Mouse (Mus musculus): ENCODE measurements around the gene Psip1.
"Not testable (repeated sequence)": the region's sequence is repeated elsewhere in the genome, so short reads cannot be mapped to it uniquely, and the experiment has no call there.

Gene Psip1

DNA sequence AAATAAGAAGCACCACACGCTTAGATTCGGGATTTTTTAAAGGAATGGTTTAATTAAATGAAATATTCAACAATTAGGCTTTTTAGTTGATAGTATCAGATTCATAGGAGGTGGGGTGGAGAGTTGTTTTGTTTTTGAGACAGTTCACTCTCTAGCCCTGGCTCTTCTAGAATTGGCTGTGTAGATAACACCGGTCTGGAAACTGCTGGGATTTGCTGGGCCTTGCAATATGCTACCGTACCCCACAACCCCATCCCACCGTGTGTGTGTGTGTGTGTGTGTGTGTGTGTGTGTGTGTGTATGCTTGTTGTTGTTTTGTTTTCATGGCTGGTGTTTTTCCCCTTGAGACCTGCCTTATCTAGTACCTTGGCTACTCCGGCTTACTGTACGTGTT lies 14.8 kb upstream of the Psip1 start:
- DNase-seq (ENCODE audit: low read depth): no peak

DNA sequence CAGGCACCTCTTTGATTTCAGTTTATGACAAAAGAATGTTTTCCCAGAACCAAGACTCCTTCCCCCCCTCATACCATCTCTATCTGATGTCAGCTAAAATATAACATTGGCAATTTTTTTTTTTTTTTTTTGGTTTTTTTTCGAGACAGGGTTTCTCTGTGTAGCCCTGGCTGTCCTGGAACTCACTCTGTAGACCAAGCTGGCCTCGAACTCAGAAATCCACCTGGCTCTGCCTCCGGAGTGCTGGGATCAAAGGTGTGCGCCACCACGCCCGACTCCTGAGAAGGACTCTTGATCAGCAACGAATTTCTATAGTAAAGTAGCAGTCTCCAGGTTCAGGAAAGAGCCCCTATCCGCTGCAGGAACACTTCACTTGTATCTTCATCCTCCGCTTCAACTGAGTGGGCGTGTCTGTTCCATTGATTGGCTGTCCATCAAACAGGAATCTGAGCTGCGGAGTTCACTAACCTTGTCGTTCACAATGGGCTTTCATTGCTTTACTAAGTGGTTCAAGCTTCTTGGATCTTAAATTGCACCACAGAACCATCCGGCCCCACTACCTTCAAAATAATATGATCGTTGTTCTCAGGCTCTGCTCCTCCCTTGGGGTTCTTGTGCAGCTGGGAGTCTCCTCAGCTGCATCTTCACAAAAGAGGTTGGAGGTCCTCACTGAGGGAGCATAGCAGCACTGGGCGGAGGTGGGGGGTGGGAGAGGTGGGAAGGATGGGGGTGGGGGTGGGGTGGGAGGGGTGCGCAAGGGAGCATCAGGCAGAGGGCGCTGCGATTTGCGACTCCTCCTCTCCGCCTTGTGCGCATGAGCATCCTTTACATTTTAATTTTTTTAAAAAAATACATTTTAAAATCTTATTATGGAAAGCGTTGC lies 14.1 kb upstream of the Psip1 start:
- no peak for DNase-seq (ENCODE audit: low read depth)

DNA sequence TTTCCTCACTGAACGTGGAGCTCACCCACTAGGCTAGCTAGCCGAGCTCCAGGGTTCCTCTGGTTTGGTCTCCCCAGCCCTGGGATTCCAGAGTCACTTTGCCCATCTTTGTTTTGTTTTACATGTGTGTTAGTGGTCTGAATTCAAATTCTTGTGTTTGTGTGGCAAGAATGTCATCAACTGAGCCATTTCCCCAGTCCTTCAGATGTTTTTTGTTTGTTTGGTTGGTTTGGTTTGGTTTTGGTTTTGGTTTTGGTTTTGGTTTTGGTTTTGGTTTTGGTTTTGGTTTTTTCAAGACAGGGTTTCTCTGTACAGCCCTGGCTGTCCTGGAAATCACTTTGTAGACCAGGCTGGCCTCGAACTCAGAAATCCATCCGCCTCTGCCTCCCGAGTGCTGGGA lies 10.8 kb upstream of the Psip1 start:
- not testable (repeated sequence) for DNase-seq (ENCODE audit: low read depth)

DNA sequence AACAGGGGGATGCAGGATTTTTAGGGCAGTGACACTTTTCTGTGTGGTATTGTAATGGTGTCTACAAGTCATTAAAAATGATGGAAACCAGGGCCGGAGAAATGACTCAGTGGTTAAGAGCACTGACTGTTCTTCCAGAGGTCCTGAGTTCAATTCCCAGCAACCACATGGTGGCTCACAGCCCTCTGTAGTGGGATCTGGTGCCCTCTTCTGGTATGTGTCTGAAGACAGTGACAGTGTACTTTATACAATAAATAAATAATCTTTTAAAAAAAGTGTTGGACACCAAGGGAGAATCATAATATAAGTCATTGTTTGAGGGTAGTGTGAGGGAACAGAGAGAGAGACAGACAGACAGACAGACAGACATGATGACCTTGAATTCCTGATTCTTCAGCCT lies 6.9 kb upstream of the Psip1 start:
- DNase-seq (ENCODE audit: low read depth): peak; percentile 32

DNA sequence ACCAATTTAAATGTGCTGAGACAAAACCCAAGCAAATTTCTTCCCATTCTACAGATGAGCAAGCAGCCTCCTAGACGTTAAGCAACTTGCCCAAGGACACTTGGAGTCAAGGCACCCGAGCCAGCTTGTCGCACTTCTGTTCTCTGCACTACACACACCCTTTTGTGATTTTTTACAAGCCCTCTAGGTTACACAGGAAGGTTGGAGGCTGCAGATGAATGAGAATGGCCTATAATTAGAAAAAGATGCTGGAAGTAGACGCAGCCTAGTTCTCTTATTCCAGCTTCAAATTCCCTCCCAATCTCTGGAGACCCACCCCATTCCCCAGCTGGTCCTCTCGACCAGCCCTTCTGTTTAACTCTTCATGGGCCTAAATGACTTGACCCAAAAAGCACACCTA lies 2.9 kb upstream of the Psip1 start:
- DNase-seq (ENCODE audit: low read depth): no peak

DNA sequence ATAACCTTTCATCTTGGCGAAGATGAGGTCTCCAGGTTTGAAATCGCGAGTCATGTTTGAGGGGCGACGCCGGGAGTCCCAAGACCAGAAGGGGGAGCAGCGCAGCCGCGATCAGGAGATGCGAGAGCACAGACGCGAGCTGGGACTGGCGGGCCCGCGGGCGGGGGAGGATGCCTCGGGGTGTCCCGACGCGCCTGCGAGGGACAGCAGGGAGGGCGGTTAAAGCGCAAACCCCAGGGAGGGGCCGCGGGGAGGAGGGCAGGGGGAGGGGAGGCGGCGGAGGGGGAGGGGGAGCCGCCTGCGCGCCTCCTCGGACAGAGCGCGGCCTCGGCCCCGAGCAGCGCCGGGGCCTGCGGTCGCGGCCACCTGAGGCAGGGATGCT lies 533 bp downstream of the Psip1 start:
- peak; percentile 94 for DNase-seq (ENCODE audit: low read depth)

DNA sequence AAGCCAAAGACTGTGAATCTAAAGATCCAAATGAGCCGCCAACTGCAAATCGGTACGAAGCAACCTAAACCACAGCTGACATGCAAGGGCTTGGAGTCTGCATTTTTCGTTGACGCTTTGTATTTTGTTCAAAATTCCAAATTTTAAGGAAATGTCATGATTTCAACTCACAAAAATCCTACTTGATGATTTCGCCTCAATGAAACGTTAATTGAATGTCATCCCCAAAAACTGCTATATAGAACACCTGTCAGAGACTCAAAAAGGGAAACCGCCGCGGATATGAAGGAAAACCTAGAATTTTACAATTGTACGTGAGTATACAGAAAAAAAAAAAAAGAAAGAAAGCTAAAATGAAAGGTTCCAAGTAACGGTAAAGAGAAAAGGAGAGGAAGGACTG lies 1.0 kb downstream of the Psip1 start:
- no peak for DNase-seq (ENCODE audit: low read depth)

DNA sequence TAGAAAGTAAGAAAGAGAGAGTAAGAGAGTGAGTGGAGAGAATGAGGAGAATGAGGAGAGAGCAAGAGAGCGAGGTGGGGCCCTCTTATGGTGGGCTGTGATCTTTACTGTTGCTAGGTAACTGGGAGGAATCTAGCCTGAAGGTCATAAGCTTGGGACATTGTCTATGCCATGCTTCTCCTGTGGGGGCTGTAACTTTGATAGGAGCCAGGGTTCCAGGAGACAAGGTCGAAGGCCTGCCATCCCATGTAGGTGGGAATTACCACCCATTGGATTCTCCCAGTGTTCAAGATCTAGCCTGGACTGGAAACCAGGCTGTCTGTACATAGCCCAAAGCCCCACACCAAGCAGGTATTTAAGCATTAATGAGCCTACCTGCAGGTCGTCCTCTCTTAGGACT lies 18.1 kb downstream of the Psip1 start:
- no peak for DNase-seq (ENCODE audit: low read depth)

DNA sequence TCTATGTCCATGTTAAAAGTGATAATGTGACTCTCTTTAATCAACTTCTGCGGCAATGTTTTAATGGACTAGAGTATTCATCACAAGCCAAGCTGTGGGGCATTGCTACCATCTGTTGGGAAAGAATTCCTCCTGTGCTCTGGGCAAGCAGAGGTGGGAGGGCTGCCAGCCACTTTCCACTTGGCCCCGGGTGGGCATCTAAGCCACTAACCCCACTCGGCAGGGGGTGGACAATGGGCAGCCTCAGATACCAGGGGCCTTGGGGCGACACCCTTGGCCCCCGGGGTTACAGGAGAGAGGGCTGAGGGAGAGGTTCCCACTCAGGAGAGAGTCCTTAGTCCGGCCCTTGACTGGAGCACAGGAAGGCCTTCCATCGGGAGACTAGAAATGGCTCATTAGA lies 18.6 kb downstream of the Psip1 start:
- no peak for DNase-seq (ENCODE audit: low read depth)

DNA sequence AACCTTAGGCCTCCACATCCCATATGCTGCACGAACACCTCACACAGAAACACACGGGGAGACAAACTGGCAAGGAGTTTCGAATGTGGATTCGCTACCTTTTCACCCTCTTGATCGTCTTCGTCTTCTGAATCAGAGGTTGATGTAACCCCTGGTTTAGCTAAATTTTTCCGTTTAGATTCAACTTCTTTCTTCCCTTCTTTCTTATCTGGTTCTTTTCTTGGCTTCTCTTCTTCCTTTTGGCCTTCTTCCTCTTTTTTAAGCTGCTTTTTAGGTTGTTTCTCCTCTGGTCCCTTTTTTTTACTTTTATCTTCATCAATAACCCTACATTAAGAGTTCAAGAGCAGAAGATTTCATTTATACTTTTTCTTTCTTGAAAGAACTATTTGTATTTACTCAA lies 21.4 kb downstream of the Psip1 start:
- no peak for DNase-seq (ENCODE audit: low read depth)

DNA sequence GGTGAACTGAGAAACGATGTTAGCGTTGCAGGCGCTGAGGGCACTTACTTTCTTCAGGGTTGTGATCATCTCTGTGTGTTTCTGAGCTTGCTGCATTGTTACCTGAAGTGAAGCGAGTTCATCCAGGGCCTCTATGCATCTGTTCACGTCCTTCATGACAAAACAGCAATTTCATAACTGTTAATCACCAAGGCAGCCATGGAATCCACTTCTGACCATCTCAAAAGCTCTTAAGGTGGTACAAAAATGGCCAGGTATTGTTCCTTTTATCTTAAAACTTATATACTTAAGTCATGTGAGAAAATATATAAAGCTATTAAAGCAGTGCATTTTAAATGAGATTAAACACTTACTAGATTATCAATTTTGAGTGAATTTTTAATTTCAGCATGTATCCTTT lies 26.2 kb downstream of the Psip1 start:
- no peak for DNase-seq (ENCODE audit: low read depth)

DNA sequence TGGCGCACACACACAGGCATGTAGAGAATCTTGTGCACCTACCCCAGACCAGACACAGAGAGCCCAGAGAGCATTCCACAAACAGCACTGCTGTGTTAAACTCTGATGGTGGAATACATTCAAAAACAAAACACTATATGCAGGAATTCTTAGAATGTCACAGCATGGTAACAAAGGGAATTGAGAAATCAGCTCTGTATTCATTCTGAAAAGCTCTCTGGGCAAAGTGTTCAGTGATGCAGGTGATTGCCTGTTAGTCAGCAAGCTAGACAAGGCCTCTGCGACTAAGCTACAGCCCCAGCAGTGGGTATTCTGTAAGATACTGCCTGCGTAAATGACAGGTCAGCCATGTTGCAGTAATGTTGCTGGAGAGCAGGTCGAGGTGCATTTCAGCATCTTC lies 35.5 kb downstream of the Psip1 start:
- no peak for DNase-seq (ENCODE audit: low read depth)

DNA sequence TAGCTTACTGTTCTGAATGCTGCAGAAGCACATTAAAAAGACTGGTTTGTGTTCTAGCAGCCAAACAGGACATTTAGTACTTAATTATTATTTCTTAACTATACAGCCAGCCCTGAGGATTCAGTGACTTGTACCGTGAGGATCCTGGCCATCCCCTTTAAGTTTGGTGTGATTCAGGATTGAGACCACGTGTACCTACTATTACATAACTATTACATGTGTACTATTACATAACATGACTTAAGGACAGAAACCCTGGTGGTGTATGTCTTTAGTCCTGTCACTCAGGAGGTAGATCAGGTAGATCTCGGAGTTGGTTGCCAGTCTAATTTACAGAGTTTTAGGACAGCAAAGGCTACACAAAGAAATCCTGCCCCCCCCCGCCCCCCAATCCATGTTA lies 45.2 kb downstream of the Psip1 start:
- no peak for DNase-seq (ENCODE audit: low read depth)

DNA sequence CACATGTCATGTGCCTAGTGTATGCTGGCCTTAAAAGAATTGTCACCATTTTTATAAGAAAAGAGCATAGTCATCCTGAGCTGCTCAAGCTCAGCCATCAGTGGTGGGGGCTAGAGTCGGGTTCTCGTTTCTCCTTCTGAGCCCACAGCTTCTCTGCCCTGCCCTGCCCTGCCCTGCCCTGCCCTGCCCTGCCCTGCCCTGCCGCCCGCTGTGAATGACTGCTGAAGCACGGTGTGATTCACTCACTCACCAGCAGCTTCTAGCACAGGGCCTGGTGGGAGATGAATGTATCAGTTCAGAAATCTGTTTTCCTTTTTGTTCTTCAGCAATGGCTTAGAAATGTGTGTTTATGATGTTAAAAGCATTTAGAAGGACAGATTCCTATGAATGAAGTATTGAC lies 47.2 kb downstream of the Psip1 start:
- DNase-seq (ENCODE audit: low read depth): no peak

DNA sequence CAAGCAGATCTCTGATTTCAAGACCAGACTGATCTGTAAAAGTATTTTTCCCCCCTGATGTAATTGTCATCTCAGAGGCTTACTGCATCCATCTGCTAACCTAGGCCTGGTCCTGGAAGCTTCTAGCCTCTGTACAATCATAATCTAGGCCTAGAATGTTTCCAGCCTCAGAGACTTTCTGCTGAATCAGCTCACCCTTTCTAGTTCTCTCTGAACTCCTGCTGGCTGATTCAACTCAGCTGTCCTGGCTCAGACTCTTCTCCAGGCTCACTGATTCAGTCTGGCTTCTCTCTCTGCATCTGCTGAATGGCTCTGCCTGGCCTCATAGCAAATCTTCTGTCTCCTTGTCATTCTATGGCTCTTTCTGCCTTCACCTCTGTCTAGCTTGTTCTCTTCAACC lies 48.1 kb downstream of the Psip1 start:
- peak; percentile 41 for DNase-seq (ENCODE audit: low read depth)

DNA sequence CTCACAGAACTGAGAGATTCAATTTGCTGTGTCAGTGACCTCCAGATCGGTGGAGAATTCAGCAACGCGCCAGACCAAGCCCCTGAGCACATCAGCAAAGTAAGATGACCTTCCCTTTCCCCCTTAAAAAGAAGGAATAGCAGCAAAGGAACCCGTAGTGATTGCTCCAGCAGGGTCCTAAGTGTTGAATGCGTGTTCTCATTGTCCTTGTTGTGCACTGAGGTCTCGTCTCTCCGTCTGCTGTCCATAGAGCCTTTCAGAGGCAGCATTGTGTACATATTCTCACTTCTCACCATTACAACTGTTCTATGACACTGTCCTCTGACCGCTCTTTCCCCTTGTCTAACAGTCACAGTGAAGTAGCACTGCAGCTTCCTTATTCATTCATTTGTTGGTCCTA lies 49.9 kb downstream of the Psip1 start:
- no peak for DNase-seq (ENCODE audit: low read depth)

DNA sequence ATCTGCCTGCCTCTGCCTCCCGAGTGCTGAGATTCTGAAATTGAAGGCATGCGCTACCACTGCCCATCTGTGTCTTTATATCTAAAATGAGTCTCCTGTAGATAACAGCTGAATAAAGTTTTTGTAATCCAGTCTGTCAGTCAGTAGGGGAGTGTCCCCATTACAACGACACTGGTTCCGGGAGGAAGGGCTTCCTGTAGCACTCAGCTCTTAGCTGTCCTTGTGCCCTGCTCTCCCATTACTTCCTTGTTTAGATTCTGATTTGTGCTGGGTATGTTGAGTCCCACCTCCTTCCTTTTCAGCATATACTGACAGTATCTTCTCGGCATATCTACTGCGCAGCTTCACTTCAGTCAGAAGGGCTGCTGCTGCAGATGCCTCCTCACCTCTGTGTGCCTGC lies 53.4 kb downstream of the Psip1 start:
- no peak for DNase-seq (ENCODE audit: low read depth)

DNA sequence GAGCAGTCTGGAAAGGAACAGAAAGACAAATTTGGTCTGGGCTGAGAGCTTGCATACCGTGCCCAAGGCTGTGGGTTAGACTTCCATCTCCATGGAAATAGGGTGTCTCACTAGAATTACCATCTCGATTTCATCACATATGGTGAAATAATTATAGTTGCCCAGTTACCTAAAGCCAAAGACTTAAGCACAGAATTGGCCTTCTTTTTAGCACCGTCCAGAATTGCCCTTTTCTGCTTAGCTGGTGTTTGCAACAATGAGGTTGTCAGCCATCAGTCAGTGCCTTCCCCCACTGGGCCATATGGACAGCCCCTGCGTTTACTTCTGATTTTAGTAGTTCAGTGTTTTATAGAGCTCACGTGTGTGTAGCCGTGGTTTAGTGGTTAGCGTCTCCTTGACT lies 54.3 kb downstream of the Psip1 start:
- peak; percentile 23 for DNase-seq (ENCODE audit: low read depth)

DNA sequence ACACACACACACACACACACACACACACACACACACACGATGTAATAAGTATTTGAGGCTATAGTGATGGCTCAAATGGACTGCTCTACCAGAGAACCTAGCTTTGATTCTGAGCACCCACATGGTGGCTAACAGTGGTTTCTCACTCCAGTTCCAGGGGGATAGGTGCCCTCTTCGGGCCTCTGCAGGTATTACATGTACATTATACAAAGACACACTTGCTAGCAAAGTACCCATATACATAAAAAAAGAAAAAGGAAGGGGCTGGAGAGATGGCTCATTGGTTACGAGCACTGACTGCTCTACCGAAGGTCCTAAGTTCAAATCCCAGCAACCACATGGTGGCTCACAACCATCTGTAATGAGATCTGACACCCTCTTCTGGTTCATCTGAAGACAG lies 57.4 kb downstream of the Psip1 start:
- DNase-seq (ENCODE audit: low read depth): peak; percentile 37

DNA sequence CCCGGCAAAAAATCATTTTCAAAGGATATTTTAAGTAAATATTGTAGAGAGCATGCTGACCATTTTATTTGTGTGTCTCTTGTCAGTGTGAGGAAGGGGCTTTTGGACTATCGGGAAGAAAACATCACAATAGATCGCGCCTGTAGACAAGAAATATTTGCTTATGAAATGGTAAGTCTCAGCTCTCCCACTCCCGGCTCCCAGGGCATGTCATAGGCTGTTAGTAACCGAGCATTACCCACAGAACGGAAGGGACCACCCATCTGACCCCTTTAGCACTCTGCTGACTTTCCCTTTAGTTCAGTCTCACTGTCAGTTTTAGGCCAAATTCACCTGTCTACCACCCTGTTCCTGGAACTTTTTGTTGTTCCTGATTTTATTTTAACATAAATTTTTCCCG lies 58.6 kb downstream of the Psip1 start:
- DNase-seq (ENCODE audit: low read depth): no peak

DNA sequence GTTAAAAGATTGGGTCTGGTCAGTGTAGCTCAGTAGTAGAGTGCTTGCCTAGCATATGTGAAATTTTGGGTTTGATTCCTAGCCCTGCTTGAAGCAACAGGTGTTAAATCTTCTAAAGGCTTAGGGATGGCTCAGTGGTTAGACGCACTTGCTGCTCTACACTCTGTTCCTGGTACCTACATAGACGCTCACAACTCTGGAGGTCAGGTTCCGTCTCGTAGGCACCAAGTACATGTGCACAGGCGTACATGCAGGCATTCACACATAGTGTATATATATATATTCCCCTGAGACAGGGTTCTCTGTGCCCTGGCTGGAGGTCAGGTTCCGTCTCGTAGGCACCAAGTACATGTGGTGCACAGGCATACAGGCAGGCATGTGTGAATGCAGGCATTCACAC lies 59.1 kb downstream of the Psip1 start:
- DNase-seq (ENCODE audit: low read depth): no peak

DNA sequence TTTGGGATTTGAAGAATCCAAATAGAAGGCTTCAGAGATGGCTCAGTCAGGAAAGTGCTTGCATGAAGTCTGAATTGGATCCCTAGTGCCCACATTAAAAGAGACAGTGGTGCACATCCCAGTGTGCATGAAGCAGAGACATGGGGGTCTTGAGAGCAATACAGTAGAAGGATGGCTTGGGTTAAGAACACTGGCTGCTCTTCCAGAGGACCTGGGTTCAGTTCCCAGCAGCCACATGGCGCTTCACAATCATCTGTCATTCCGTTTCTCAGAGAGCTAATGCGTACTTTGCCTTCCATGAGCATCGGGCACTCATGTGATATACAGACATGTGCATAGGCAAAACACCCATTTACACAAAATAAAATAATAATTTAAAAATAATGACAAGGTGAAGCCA lies 61.1 kb downstream of the Psip1 start:
- no peak for DNase-seq (ENCODE audit: low read depth)

DNA sequence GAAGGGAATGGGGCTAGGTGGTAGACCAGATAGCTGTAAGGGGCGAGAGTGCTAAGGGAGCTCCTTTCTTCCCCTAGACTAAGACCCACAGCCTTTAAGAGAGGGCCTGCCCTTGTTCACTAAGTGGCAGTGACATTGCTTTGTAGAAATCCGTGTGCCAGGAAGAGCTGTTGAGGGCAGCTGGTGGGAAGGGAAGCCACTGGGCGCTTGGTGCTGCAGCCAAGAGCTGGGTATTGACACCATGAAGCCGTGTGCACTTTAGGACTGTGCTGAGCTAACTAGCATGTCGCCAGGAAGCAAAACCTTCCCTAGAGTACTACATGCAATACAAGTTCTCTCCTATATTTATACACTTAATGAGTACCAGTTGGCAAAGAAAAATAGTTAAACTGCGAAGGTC lies 62.6 kb downstream of the Psip1 start:
- DNase-seq (ENCODE audit: low read depth): no peak

DNA sequence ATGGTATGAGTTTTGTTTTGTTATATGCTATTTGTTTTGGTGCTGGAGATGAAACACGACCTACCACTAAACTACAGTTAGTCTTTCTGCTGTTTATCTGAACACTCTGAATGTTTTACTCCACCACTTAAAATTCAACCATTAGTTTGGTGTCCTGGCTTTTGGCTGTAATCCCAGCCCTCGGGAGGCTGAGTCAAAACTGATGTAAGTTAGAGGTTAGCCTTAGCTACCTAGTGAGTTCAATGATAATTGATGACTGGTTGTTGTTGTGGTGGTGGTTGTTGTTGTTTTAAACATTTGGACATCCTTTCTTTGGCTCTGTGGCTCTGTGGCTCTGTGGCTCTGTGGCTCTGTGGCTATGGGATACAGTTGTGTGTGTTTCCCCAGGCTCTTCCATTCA lies 67.5 kb downstream of the Psip1 start:
- DNase-seq (ENCODE audit: low read depth): peak; percentile 63

DNA sequence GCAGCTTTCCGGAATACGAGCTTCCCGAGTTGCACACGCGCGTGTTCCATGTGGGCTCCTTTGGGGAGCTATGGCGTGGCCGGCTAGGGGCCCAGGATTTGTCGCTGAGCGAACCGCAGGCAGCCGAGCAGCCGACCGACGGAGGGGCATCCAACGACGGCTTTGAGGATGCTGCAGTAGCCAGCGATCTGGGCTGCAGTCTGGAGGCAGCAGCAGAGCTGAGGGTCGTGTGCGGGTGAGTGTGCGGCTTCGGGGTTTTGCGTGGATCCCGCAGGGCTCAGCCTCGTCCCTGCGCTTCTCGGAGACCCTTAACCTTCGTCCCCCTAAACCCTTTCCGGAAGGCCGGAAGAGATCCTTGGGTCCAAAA lies 68.5 kb downstream of the Psip1 start:
- no peak for DNase-seq (ENCODE audit: low read depth)

All from NIH3T3 (cell line).